Mouse (Mus musculus) heart, postnatal 0 days (tissue): ENCODE data around the gene Ppp1r15b.

Source experiments
- CTCF ChIP-seq: IDR thresholded peaks from 2 replicates; pipeline ENCODE4 v1.5.1; 2016; ENCODE audit warnings: antibody characterized with exemption, control low read depth, low read depth
- EP300 ChIP-seq: IDR thresholded peaks from 2 replicates; pipeline ENCODE4 v1.6.1; 2016; ENCODE audit warnings: antibody characterized with exemption, low read depth

GRCm38 (mm10) chr1:133134881-133135280, 3.9 kb downstream of the Ppp1r15b start:
- TF ChIP-seq EP300 (no peak), CTCF (no peak)
